Mouse (Mus musculus) lung, adult 2 months (tissue): ENCODE data around the gene Ccr10. TPM values are rescaled to one million over a fixed set of nuclear protein-coding genes. Genes with fewer than 3 reads are reported as not detected.
A peak's percentile ranks its signal among the peaks of the same experiment; 100 is the strongest.

Experiments
- DNase-seq: peaks from one replicate; pipeline ENCODE4 v3.0.0; 2022
- H3K4me1 ChIP-seq: fragments of 200-500 bp; 2 replicates; pipeline ENCODE4 v1.6.1; 2011; ENCODE audit warnings: low read length; ENCODE audit not compliant: control insufficient read depth, insufficient read depth
- H3K4me3 ChIP-seq: fragments of 200-500 bp; replicated peaks from 2 replicates; pipeline ENCODE3; 2011; ENCODE audit warnings: low read depth, mild to moderate bottlenecking, control low read depth, low read length; ENCODE audit errors: extremely low read depth
- CTCF ChIP-seq: fragments of 200-500 bp; IDR thresholded peaks from 2 replicates; pipeline ENCODE4 v1.5.1; 2011; ENCODE audit warnings: mild to moderate bottlenecking, low read length, control low read depth; ENCODE audit not compliant: insufficient read depth
- POLR2A ChIP-seq: fragments of 200-500 bp; IDR thresholded peaks from 2 replicates; pipeline ENCODE4 v1.6.1; 2011; ENCODE audit warnings: low read depth, mild to moderate bottlenecking, control low read depth, low read length, borderline replicate concordance; ENCODE audit errors: extremely low read depth
- WGBS: fragments of 180-500 bp; shearing (Covaris S2); methylation state at CpG from one replicate; pipeline ENCODE4 v1.1.7; 2018; 5-methylcytosine and 5-hydroxymethylcytosine counted together
- polyA plus RNA-seq: library from polyadenylated mRNA; depleted of rRNA; stranded (reverse); fragments of >200 nt; gene quantifications from 2 replicates; pipeline ENCODE4 v1.2.3, GENCODE M21; 2012

The Ccr10 gene
- polyA plus RNA-seq, 1 experiment: 0.45 TPM

GRCm38 (mm10) chr11:101155728-101156371 lies 19.4 kb downstream of the Ccr10 start, which contains the start of gene Tubg2:
TSS of gene Tubg2 (plus strand) at chr11:101155907.
- TF ChIP-seq POLR2A (no peak), CTCF (no peak)
- DNase-seq: no peak
- peak within 1 kb of the TSS; percentile 39 for H3K4me3 ChIP-seq
- WGBS: 4% methylated on average over 36 of the region's 36 CpGs
- no peaks in the 10 kb centered on the region for H3K4me1 ChIP-seq

- Histone ChIP-seq H3K4me3 (no peak overlapping the region), H3K4me1 (no peaks in the 10 kb centered on the region)
- 76% methylated on average over 6 of the region's 6 CpGs for WGBS
- DNase-seq: no peak
- TF ChIP-seq POLR2A (no peak), CTCF (no peak)
Observed at GRCm38 (mm10) chr11:101155151-101155550, 20.1 kb downstream of the Ccr10 start.

GRCm38 (mm10) chr11:101154648-101155047 lies 20.6 kb downstream of the Ccr10 start:
- no peak for DNase-seq
- TF ChIP-seq CTCF: no peak
- Histone ChIP-seq H3K4me1 (no peaks in the 10 kb centered on the region), H3K4me3 (no peak overlapping the region)

- Histone ChIP-seq H3K4me1 (no peaks in the 10 kb centered on the region), H3K4me3 (no peak overlapping the region)
- no peak for TF ChIP-seq POLR2A
- TF ChIP-seq CTCF: no peak
- 83% methylated on average over 1 of the region's 1 CpGs for WGBS
- no peak for DNase-seq
Observed at GRCm38 (mm10) chr11:101152825-101153224, 22.4 kb downstream of the Ccr10 start.

- 48% methylated on average over 2 of the region's 2 CpGs for WGBS
- TF ChIP-seq POLR2A (no peak), CTCF (no peak)
Observed at GRCm38 (mm10) chr11:101151063-101151462, 24.2 kb downstream of the Ccr10 start.

GRCm38 (mm10) chr11:101149178-101150105 lies 25.8 kb downstream of the Ccr10 start:
- Histone ChIP-seq H3K4me1 (no peaks in the 10 kb centered on the region), H3K4me3 (no peak overlapping the region)
- TF ChIP-seq POLR2A: no peak
- no peak for TF ChIP-seq CTCF
- DNase-seq: no peak
- 44% methylated on average over 9 of the region's 9 CpGs for WGBS

More at GRCm38 (mm10) chr11:101151063-101151462, 24.2 kb downstream of the Ccr10 start:
- Histone ChIP-seq H3K4me1 (no peaks in the 10 kb centered on the region), H3K4me3 (no peak overlapping the region)
- DNase-seq: no peak

- TF ChIP-seq CTCF (no peak), POLR2A (no peak)
- Histone ChIP-seq H3K4me3 (no peak overlapping the region), H3K4me1 (peaks cover 2% of the 10 kb centered on the region)
- WGBS: 69% methylated on average over 10 of the region's 10 CpGs
- no peak for DNase-seq
Observed at GRCm38 (mm10) chr11:101148751-101149150, 26.5 kb downstream of the Ccr10 start.

- no peak overlapping the region for H3K4me3 ChIP-seq
- 43% methylated on average over 10 of the region's 10 CpGs for WGBS
- H3K4me1 ChIP-seq: peaks cover 4% of the 10 kb centered on the region
- DNase-seq: no peak
- TF ChIP-seq CTCF: no peak
- no peak for TF ChIP-seq POLR2A
Observed at GRCm38 (mm10) chr11:101146377-101146776, 28.9 kb downstream of the Ccr10 start.

GRCm38 (mm10) chr11:101143338-101144225 lies 31.7 kb downstream of the Ccr10 start:
- no peak for DNase-seq
- Histone ChIP-seq H3K4me3 (peak overlapping the region; percentile 44), H3K4me1 (peaks cover 6% of the 10 kb centered on the region)
- TF ChIP-seq POLR2A: no peak
- no peak for TF ChIP-seq CTCF
- WGBS: 18% methylated on average over 18 of the region's 19 CpGs
